Mouse (Mus musculus) embryonic facial prominence, embryonic 14.5 days (tissue): ENCODE results near the gene Spast. TPM values are rescaled to one million over a fixed set of nuclear protein-coding genes. Genes with fewer than 3 reads are reported as not detected.
"Not testable (repeated sequence)": the region's sequence is repeated elsewhere in the genome, so short reads cannot be mapped to it uniquely, and the experiment has no call there.

ENCODE experiments used
- ATAC-seq: fragments of 200-750 bp; cut with Nextera tagmentation; 2 replicates; pipeline ENCODE4 v1.8.0; 2017; ENCODE audit warnings: low read depth, moderate number of reproducible peaks, moderate TSS enrichment
- DNase-seq: peaks from one replicate; pipeline ENCODE4 v3.0.0-alpha.2; 2015; ENCODE audit warnings: low spot score
- H3K27ac ChIP-seq: fragments of 300-500 bp; sonication (generic); replicated peaks from 2 replicates; pipeline ENCODE4 v1.5.1; 2014; ENCODE audit warnings: low read depth, mild to moderate bottlenecking, low read length, moderate library complexity
- H3K27me3 ChIP-seq: fragments of 300-500 bp; sonication (generic); replicated peaks from 2 replicates; pipeline ENCODE4 v1.6.1; 2014; ENCODE audit warnings: low read length; ENCODE audit not compliant: control insufficient read depth, insufficient read depth
- H3K36me3 ChIP-seq: fragments of 300-500 bp; sonication (generic); 2 replicates; pipeline ENCODE4 v1.6.1; 2014; ENCODE audit warnings: low read length, mixed read lengths; ENCODE audit not compliant: control insufficient read depth, insufficient read depth
- H3K4me1 ChIP-seq: fragments of 300-500 bp; sonication (generic); 2 replicates; pipeline ENCODE4 v1.6.1; 2014; ENCODE audit warnings: antibody characterized with exemption, low read length; ENCODE audit not compliant: control insufficient read depth, insufficient read depth
- H3K4me2 ChIP-seq: fragments of 300-500 bp; sonication (generic); 2 replicates; pipeline ENCODE4 v1.6.1; 2014; ENCODE audit warnings: low read depth, mild to moderate bottlenecking, low read length, moderate library complexity, mixed read lengths
- H3K4me3 ChIP-seq: fragments of 300-500 bp; sonication (generic); 2 replicates; pipeline ENCODE4 v1.5.1; 2014; ENCODE audit warnings: low read depth, mild to moderate bottlenecking, low read length
- H3K9ac ChIP-seq: fragments of 300-500 bp; sonication (generic); 2 replicates; pipeline ENCODE4 v1.6.1; 2014; ENCODE audit warnings: low read depth, mild to moderate bottlenecking, low read length, moderate library complexity, mixed read lengths
- H3K9me3 ChIP-seq: fragments of 300-500 bp; sonication (generic); 2 replicates; pipeline ENCODE4 v1.6.1; 2016; ENCODE audit warnings: low read length; ENCODE audit not compliant: control insufficient read depth
- WGBS: fragments of 180-500 bp; shearing (Covaris S2); extraction: QIAGEN DNeasy Blood & Tissue Kit; methylation state at CpG from one replicate; pipeline ENCODE4 v1.1.7; 2014; 5-methylcytosine and 5-hydroxymethylcytosine counted together
- polyA plus RNA-seq: library from polyadenylated mRNA; unstranded; fragments of >200 nt; fragmentation: Nextera tagmentation; extraction: Ambion mirVana; gene quantifications from 2 replicates; pipeline ENCODE4 v1.2.1, GENCODE M21; 2014

The Spast gene
- polyA plus RNA-seq, 1 experiment from 2014 or later, result 23.3 TPM

DNA sequence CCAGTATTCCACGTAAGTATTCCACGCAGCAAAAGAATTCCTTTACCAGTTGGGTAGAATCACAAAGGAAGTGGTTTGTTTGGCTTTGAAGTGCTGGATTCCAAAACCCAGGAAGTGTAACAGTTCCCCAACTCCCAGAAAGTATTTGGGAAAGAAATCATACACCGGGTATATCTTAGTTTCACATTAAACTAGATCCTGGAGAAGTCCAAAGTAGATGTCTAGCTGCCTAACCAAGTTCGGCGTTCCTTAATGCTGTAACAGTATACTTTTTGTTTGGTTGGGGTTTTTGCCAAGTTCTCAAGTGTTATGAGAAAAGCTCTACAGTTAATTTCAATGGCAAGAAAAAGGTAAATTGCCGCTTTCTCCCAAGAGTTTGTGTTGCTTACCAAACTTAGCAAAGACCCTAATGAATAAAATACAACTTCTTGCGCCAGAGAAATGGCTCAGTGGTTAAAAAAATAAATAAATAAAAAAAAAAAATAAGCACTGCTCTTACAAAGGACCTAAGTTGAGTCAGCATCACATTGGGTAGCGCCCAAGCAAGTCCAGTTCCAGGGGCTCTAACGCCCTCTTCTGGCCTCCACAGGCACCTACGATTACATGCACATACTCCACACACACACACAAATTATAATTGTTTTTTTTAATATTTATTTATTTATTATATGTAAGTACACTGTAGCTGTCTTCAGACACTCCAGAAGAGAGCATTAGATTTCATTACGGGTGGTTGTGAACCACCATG lies 42.5 kb upstream of the Spast start:
- Histone ChIP-seq H3K9me3 (no peaks in the 10 kb centered on the region), H3K4me1 (peaks cover 19% of the 10 kb centered on the region), H3K4me2 (peak overlapping the region; percentile 76), H3K4me3 (peak overlapping the region; percentile 78), H3K36me3 (peaks cover 28% of the 10 kb centered on the region), H3K9ac (peak overlapping the region; percentile 92), H3K27me3 (no peaks in the 10 kb centered on the region), H3K27ac (peak overlapping the region; percentile 99)
- 35% methylated on average over 11 of the region's 11 CpGs for WGBS
- no peak for ATAC-seq
- peak; percentile 87 for DNase-seq

DNA sequence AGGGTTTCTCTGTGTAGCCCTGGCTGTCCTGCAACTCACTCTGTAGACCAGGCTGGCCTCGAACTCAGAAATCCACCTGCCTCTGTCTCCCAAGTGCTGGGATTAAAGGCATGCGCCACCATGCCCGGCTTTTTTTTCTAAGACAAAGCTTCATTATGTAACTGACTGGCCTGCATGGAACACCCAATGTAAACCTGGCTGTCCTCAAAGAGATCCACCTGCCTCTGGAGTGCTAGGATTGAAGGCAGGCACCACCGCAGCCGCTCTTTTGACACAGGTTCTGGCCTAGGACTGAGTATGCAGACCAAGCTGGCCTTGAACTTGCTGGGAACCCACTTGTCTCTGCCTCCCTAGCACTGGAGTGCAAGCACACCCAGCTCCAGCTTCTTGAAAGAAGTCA lies 41.8 kb upstream of the Spast start:
- H3K4me2 ChIP-seq, DNase-seq, H3K27me3 ChIP-seq, H3K9ac ChIP-seq, ATAC-seq, H3K9me3 ChIP-seq, H3K4me3 ChIP-seq, H3K27ac ChIP-seq: not testable (repeated sequence)
- 92% methylated on average over 5 of the region's 5 CpGs for WGBS
- Histone ChIP-seq H3K4me1 (peaks cover 14% of the 10 kb centered on the region), H3K36me3 (peaks cover 35% of the 10 kb centered on the region)

DNA sequence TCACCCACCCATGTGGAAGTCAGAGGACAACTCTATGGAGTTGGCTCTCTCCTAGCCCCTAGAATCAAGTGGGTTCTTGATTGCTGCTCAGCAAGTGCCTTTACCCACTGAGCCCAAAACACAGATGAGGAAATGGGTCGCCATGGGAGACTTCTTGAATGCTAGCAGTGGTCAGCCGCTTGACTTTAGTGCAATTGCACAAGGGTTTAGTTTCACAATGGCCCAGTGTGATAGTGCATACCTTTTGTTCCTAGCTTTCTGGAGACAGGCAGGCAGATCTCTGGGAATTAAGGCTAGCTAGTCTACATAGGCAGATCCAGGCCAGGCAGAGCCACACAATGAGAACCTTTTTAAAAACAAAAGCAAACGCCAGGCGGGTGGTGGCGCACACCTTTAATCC lies 38.7 kb upstream of the Spast start:
- Histone ChIP-seq H3K4me2 (no peak overlapping the region), H3K36me3 (peaks cover 55% of the 10 kb centered on the region), H3K4me3 (no peak overlapping the region), H3K27me3 (no peaks in the 10 kb centered on the region), H3K27ac (no peak overlapping the region), H3K9me3 (no peaks in the 10 kb centered on the region), H3K4me1 (no peaks in the 10 kb centered on the region), H3K9ac (no peak overlapping the region)
- 92% methylated on average over 5 of the region's 5 CpGs for WGBS
- ATAC-seq (no peak), DNase-seq (no peak)

DNA sequence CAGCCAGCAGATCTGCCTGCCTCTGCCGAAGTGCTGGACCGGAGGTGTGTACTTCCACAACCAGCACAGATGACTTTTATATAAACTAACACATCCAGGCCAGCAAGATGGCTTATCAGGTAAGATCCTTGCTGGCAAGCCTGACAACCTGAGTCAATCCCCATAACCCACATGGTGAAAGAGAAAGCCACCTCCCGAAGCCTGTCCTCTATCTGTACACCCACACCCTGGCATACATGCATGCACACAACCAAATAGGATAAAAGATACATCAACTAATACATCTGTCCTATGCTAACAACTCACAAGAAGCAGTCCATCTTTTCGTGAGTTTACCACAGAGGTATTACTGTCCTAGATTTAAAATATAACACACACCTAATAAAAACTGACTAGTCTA lies 34.7 kb upstream of the Spast start:
- Histone ChIP-seq H3K4me2 (no peak overlapping the region), H3K4me1 (no peaks in the 10 kb centered on the region), H3K4me3 (no peak overlapping the region), H3K27me3 (no peaks in the 10 kb centered on the region), H3K36me3 (peaks cover 81% of the 10 kb centered on the region), H3K27ac (no peak overlapping the region), H3K9ac (no peak overlapping the region), H3K9me3 (no peaks in the 10 kb centered on the region)
- ATAC-seq, result no peak
- 96% methylated on average over 4 of the region's 4 CpGs for WGBS
- no peak for DNase-seq

DNA sequence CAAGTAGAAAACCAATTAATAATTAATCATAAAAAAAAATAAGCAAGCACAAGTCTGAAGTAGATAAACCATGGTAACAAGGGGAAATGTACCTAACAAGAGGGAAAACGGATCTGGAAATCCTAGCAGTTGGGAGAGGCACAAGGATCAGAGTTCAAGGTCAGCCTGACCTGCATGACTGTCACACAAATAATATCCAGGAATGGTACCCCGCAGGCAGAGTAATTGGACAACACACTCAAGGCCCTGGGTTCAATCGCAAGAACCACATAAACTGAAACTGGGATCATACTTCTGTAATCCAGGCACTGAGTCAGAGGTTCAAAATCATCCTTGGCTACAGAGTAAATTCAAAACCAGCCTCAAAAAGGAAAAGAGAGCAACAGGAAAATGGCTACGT lies 33.2 kb upstream of the Spast start:
- Histone ChIP-seq H3K4me3 (no peak overlapping the region), H3K36me3 (peaks cover 78% of the 10 kb centered on the region), H3K9me3 (no peaks in the 10 kb centered on the region), H3K4me1 (no peaks in the 10 kb centered on the region), H3K27ac (no peak overlapping the region), H3K9ac (no peak overlapping the region), H3K27me3 (no peaks in the 10 kb centered on the region), H3K4me2 (no peak overlapping the region)
- DNase-seq (no peak), ATAC-seq (no peak)
- WGBS, result 89% methylated on average over 4 of the region's 4 CpGs

DNA sequence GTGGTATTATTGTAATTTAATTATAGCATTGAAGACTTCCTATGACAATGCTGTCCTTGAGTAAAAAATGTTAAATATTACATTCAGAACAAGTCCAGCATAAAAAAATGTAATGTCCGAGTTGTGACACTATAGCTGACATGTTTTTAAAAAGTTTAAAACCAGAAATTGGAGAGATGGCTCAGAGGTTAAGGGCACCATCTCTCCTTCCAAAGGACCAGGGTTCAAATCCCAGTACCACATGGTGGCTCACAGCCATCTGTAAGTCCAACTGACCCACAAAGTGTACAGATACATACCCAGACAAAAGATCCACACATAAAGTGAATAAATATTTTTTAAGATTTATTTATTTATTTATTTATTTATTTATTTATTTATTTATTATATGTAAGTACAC lies 32.8 kb upstream of the Spast start:
- no peak overlapping the region for H3K9ac ChIP-seq
- no peak overlapping the region for H3K27ac ChIP-seq
- no peak for DNase-seq
- H3K4me3 ChIP-seq, result no peak overlapping the region
- no peaks in the 10 kb centered on the region for H3K4me1 ChIP-seq
- WGBS, result 96% methylated on average over 1 of the region's 1 CpGs
- no peak overlapping the region for H3K4me2 ChIP-seq
- H3K27me3 ChIP-seq, result no peaks in the 10 kb centered on the region
- no peak for ATAC-seq
- peaks cover 75% of the 10 kb centered on the region for H3K36me3 ChIP-seq
- no peaks in the 10 kb centered on the region for H3K9me3 ChIP-seq

DNA sequence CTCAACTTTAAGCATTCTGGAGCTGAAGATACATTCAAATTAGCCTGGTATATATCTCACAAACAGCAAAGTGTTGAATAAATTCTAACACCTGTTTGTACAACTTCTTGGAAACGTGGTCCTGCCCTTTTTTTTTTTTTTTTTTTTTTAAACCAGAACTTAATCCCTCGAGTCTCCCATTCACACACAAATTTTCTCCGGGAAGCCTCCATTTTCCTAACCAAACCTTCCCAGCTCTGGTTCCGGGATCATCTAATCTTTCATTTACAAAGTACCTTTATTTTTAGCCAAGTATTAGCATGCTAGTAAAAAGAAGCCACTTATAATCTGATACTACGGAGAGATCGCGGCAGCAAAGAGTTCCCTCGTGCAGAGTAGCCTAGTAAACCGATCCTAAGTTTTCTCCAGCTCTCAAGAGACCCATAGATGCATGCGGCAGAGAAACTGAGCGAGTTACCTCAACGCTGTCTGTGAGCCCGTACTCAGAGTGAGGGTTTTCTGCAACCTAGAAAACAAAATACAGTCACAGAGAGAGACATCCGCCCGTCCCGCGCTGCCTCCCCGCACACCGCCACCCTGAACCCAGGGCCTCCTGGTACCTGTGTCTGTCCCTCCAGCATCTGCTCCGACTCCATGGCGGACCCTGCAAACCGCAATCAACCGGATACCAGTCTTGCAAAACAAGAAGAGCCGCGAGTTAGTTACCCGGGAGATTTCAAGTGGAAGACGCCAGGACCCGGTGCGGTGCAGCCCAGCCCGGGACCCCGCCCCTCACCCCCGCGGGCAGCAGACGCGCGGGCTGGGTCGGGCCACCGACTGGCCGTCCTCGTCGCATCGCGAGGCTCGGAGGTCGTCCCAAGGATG lies 23.1 kb upstream of the Spast start:
- ATAC-seq, result no peak; the same call in none of the 2 replicates
- Histone ChIP-seq H3K4me3 (peak overlapping the region; percentile 85), H3K9ac (peak overlapping the region; percentile 83), H3K9me3 (no peaks in the 10 kb centered on the region), H3K27ac (peak overlapping the region; percentile 85), H3K36me3 (peaks cover 21% of the 10 kb centered on the region; the same call in 1 of the 2 replicates), H3K4me1 (peaks cover 10% of the 10 kb centered on the region; the same call in 1 of the 2 replicates), H3K4me2 (peak overlapping the region; percentile 75), H3K27me3 (no peaks in the 10 kb centered on the region)
- under 1% methylated on average over 26 of the region's 45 CpGs for WGBS
- peak; percentile 36 for DNase-seq

DNA sequence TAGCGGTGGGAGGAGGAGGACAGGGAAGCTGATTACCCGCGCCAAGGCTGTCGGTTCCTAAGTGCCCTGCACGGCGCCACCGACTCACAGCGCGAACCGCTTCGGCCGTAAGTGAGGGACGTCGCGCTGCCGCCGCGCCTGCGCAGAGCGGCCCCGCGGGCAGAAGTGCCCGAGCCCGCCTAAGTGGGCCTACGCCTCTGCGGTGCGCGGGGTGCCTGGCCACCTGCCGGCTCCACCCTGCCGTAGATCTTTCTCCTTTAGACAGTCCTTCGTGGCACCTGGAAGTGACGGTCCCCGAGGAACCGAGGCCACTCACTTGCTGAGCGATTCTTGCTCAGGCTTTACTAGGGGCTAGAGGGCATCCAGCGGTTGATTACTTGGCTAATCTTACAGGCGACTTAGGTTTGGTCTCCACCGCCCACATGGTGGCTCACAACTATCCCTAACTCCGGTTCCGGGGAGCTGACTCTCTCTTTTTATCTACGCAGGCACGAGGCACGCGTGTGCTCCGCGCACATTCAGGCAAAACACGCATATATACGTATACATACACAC lies 22.4 kb upstream of the Spast start:
- peak overlapping the region; percentile 85 for H3K27ac ChIP-seq
- H3K9me3 ChIP-seq, result no peaks in the 10 kb centered on the region
- peak overlapping the region; percentile 75 for H3K4me2 ChIP-seq
- H3K9ac ChIP-seq, result peak overlapping the region; percentile 83
- H3K36me3 ChIP-seq, result peaks cover 20% of the 10 kb centered on the region; the same call in 1 of the 2 replicates
- peak; percentile 96 for ATAC-seq
- H3K27me3 ChIP-seq, result no peaks in the 10 kb centered on the region
- peak overlapping the region; percentile 85 for H3K4me3 ChIP-seq
- peaks cover 10% of the 10 kb centered on the region; the same call in 1 of the 2 replicates for H3K4me1 ChIP-seq
- under 1% methylated on average over 37 of the region's 48 CpGs for WGBS
- peak; percentile 93 for DNase-seq
